Mouse (Mus musculus) thymus, adult 2 months (tissue): Measurements from ENCODE around the gene Bnipl. TPM values are rescaled to one million over a fixed set of nuclear protein-coding genes. Genes with fewer than 3 reads are reported as not detected.

Experiments used
- DNase-seq: peaks from one replicate; pipeline ENCODE4 v3.0.0; 2021
- H3K27ac ChIP-seq: fragments of 200-500 bp; 2 replicates; pipeline ENCODE4 v1.5.1; 2012; ENCODE audit warnings: low read length, control low read depth; ENCODE audit not compliant: control insufficient read depth, insufficient read depth
- H3K27me3 ChIP-seq: fragments of 200-500 bp; 2 replicates; pipeline ENCODE4 v1.6.1; 2012; ENCODE audit warnings: mild to moderate bottlenecking, low read length, moderate library complexity, mixed read lengths; ENCODE audit not compliant: control insufficient read depth, insufficient read depth
- H3K36me3 ChIP-seq: fragments of 200-500 bp; 2 replicates; pipeline ENCODE4 v1.6.1; 2012; ENCODE audit warnings: mild to moderate bottlenecking, low read length, moderate library complexity; ENCODE audit not compliant: control insufficient read depth, insufficient read depth
- H3K4me1 ChIP-seq: fragments of 200-500 bp; replicated peaks from 2 replicates; pipeline ENCODE4 v1.6.1; 2012; ENCODE audit warnings: low read length; ENCODE audit not compliant: control insufficient read depth, insufficient read depth
- H3K4me3 ChIP-seq: fragments of 200-500 bp; 2 replicates; pipeline ENCODE4 v1.5.1; 2012; ENCODE audit warnings: mild to moderate bottlenecking, low read length, control low read depth, moderate library complexity; ENCODE audit not compliant: control insufficient read depth, insufficient read depth
- CTCF ChIP-seq: fragments of 200-500 bp; IDR thresholded peaks from 2 replicates; pipeline ENCODE4 v1.5.1; 2012; ENCODE audit warnings: mild to moderate bottlenecking, control low read depth, low read length, moderate library complexity, borderline replicate concordance; ENCODE audit not compliant: control insufficient read depth, poor library complexity, insufficient read depth; ENCODE audit errors: extremely low read depth
- POLR2A ChIP-seq: fragments of 200-500 bp; IDR thresholded peaks from 2 replicates; pipeline ENCODE4 v1.6.1; 2012; ENCODE audit warnings: mild to moderate bottlenecking, low read length, control low read depth, moderate library complexity; ENCODE audit not compliant: control insufficient read depth, poor library complexity, insufficient read depth; ENCODE audit errors: extremely low read depth
- whole genome bisulfite sequencing: fragments of 180-500 bp; shearing (Covaris S2); methylation state at CpG from one replicate; pipeline ENCODE4 v1.1.7; 2018; 5-methylcytosine and 5-hydroxymethylcytosine counted together
- polyA plus RNA-seq: library from polyadenylated mRNA; depleted of rRNA; stranded (reverse); fragments of >200 nt; gene quantifications from 2 replicates; pipeline ENCODE4 v1.2.3, GENCODE M21; 2012

Gene Bnipl
- polyA plus RNA-seq, 1 experiment = 1.6 TPM

- peak within 1 kb of the TSS; percentile 99 for H3K4me3 ChIP-seq
- peak; percentile 61 for TF ChIP-seq CTCF
- peak; percentile 48; the same call in 1 of the 2 replicates for TF ChIP-seq POLR2A
- peak within 1 kb of the TSS; percentile 93 for H3K27ac ChIP-seq
- peaks cover 16% of the 10 kb centered on the region for H3K4me1 ChIP-seq
- no peaks in the 10 kb centered on the region for H3K36me3 ChIP-seq
- H3K27me3 ChIP-seq = no peaks in the 10 kb centered on the region
- WGBS = under 1% methylated on average over 53 of the region's 53 CpGs
- DNase-seq = peak; percentile 99
These were observed 30.5 kb upstream of the Bnipl start, which contains the start of the genes Mindy1 and Prune1 for GRCm38 (mm10) chr3:95281216-95282126. Mindy1 (plus strand) TSS chr3:95281345. Prune1 (minus strand) TSS chr3:95282076.

GRCm38 (mm10) chr3:95280747-95281146 is 29.8 kb upstream of the Bnipl start:
- Histone ChIP-seq H3K27me3 (no peaks in the 10 kb centered on the region), H3K4me1 (peaks cover 15% of the 10 kb centered on the region), H3K27ac (peak overlapping the region; percentile 47; the same call in 1 of the 2 replicates), H3K36me3 (no peaks in the 10 kb centered on the region), H3K4me3 (peak overlapping the region; percentile 99)
- 9% methylated on average over 8 of the region's 8 CpGs for WGBS
- peak; percentile 9 for DNase-seq
- TF ChIP-seq CTCF (no peak), POLR2A (no peak)

- DNase-seq = no peak
- TF ChIP-seq CTCF (no peak), POLR2A (no peak)
- WGBS = 91% methylated on average over 1 of the region's 1 CpGs
- H3K27ac ChIP-seq = no peak overlapping the region
- H3K4me3 ChIP-seq = no peak overlapping the region
- H3K4me1 ChIP-seq = peaks cover 10% of the 10 kb centered on the region
- H3K36me3 ChIP-seq = no peaks in the 10 kb centered on the region
- H3K27me3 ChIP-seq = no peaks in the 10 kb centered on the region
These were observed 26.2 kb upstream of the Bnipl start for GRCm38 (mm10) chr3:95277149-95277551.

- Histone ChIP-seq H3K36me3 (no peaks in the 10 kb centered on the region), H3K4me3 (no peak overlapping the region), H3K27me3 (no peaks in the 10 kb centered on the region), H3K27ac (no peak overlapping the region), H3K4me1 (peaks cover 10% of the 10 kb centered on the region)
- 44% methylated on average over 5 of the region's 5 CpGs for WGBS
- TF ChIP-seq CTCF (no peak), POLR2A (no peak)
- DNase-seq = no peak
These were observed 25.5 kb upstream of the Bnipl start for GRCm38 (mm10) chr3:95276428-95276934.

GRCm38 (mm10) chr3:95275161-95275560 is 24.2 kb upstream of the Bnipl start:
- H3K27me3 ChIP-seq = no peaks in the 10 kb centered on the region
- H3K27ac ChIP-seq = no peak overlapping the region
- no peaks in the 10 kb centered on the region for H3K36me3 ChIP-seq
- whole genome bisulfite sequencing = 77% methylated on average over 6 of the region's 6 CpGs
- H3K4me3 ChIP-seq = no peak overlapping the region
- TF ChIP-seq CTCF (no peak), POLR2A (no peak)
- DNase-seq = no peak
- peaks cover 2% of the 10 kb centered on the region; the same call in 1 of the 2 replicates for H3K4me1 ChIP-seq

- TF ChIP-seq CTCF = no peak
- TF ChIP-seq POLR2A = no peak
- Histone ChIP-seq H3K4me1 (peaks cover 2% of the 10 kb centered on the region; the same call in 1 of the 2 replicates), H3K27me3 (no peaks in the 10 kb centered on the region), H3K4me3 (no peak overlapping the region), H3K27ac (no peak overlapping the region), H3K36me3 (no peaks in the 10 kb centered on the region)
- WGBS = 96% methylated on average over 4 of the region's 4 CpGs
- DNase-seq = no peak
These were observed 23.5 kb upstream of the Bnipl start for GRCm38 (mm10) chr3:95274453-95274852.
